Mouse (Mus musculus) urinary bladder, adult 2 months (tissue): ENCODE results near the gene Gramd1b. TPM values are rescaled to one million over a fixed set of nuclear protein-coding genes. Genes with fewer than 3 reads are reported as not detected.

Source experiments
- DNase-seq: peaks from one replicate; pipeline ENCODE4 v3.0.0; 2022; ENCODE audit warnings: low spot score
- polyA plus RNA-seq: library from polyadenylated mRNA; depleted of rRNA; stranded (reverse); fragments of >200 nt; gene quantifications from 2 replicates; pipeline ENCODE4 v1.2.3, GENCODE M21; 2012

Gramd1b gene
- polyA plus RNA-seq, 1 experiment = 5.9 TPM

DNA sequence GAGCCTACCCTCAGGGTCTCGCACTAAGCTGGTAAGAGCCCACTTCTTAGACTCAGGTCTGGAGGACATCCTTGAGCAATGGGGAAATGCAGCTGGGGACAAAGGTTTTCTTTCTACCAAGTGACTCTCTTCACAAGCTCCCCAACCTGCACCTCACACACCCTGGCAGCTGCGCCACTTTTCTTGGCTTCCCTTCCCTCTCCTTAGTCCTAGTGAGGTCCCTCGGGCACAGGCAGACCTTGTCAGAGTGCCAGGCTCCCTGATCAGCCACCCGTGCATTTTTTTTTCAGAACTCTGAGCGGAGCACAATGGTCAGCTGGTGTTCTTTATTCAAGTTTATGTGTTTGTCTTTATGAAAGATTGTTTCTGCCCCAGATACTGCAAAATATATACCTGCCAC lies 194.5 kb downstream of the Gramd1b start:
- no peak for DNase-seq

DNA sequence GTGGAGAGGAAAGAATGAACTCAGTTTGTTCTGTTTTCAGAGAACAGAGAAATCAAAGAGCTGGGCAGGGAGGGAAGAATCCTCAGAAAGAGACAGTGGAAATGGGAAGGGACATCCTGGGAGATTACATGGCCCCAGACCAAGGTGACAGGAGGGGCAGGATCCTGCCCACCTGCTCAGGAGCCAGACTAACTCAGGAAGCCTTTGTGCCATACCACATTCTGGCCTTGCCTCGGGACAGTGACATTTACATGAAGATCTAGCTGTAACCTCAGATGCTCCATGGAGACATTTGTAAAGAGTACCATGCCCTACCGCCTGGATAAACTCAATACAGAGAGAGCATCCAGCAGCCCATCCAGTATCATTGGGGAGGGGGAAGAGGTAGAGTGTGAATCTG lies 196.6 kb downstream of the Gramd1b start:
- no peak for DNase-seq

DNA sequence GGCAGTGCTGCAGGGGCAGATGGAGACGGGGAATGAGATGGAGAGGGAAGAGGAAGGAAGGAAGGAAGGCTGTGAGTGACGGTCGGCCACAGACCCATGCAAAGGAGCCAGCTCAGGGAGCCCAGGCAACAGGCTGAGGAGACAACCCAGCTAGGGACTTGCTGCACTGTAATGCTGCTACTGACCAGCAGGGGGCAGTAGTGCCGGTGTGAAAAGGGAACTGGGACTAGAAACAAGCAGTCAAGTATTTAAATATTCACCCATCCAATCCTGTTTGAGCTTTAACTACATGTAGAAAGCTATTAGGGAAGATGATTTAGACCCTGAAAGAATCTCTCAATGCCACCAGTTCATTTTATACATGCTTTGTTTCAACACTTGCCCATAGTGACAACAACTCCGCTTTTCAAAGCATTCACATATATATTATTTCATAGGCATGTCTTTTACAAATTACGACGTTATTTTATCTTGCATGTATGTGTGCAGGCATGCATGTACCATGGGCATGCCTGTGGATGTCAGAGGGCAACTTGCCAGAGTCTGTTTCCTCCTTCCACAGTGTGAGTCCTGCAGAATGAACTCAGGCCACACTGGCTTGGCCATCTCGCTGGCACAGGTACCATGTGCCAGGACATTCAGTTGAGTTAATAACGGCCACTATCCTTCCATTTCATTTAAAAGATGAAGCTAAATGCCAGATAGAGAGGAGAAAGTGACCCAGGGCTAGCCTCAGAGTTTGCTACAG lies 197.4 kb downstream of the Gramd1b start:
- no peak for DNase-seq

DNA sequence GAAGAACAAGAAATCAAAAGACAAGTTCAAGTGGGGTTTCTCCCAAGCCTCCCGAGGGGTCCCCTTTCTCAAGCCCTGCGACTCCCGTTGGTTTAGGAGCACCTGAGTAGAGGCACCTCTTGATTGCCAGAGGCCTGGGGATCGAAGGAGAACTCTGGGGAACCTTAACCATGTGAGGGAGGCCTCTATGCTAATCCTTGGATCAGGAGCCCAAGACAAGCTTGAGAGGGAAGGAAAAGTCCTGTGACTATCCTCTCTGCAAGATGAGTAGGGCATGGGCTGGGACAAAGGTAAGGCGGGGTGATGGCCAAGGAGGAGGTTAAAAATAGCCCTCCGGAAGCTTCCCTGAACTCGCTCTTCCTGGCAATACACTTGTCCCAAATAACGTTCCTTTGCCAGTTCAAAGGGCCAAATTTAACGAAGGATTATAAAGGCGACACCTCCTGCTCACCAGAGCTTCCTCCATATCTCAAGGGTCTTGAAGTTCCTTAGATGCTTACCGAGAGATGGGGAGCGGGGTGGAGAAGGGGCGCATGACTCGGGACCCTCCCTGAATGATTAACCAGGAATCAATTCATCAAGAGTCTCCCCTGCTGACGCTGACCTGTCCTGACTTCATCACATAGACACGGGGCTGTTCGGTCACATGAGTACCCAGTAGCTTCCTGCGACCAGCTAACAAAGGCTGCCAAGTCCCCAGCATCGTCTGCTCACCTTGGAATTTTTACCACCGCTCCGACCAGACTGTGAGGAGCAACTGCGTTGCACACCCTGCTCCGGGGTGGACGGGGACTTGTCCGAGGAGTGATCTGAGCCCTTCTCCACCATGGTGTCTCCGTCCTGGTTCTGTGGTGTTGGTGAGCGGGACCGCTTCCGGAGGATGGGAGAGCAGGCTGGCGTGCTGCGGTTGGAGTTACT lies 198.2 kb downstream of the Gramd1b start:
- no peak for DNase-seq

DNA sequence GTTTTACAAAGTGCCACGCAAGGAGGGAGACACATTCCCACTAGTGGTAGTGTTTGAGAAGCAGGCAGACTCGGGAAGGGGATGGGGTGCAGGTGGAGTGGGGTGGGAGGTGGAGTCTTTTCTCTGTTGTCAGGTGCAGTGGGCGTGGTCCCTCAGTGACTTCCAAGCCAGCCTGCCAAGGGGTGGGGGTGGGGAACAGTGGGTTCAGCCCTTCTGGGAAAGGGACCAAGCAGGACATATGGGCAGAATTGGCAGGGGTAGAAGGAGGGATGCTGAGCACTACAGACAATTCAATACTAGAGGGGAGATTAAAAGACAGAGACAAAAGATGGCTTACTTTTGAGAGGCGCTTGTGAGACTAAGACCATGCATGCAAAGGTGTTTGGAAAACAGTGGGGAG lies 198.9 kb downstream of the Gramd1b start:
- no peak for DNase-seq

DNA sequence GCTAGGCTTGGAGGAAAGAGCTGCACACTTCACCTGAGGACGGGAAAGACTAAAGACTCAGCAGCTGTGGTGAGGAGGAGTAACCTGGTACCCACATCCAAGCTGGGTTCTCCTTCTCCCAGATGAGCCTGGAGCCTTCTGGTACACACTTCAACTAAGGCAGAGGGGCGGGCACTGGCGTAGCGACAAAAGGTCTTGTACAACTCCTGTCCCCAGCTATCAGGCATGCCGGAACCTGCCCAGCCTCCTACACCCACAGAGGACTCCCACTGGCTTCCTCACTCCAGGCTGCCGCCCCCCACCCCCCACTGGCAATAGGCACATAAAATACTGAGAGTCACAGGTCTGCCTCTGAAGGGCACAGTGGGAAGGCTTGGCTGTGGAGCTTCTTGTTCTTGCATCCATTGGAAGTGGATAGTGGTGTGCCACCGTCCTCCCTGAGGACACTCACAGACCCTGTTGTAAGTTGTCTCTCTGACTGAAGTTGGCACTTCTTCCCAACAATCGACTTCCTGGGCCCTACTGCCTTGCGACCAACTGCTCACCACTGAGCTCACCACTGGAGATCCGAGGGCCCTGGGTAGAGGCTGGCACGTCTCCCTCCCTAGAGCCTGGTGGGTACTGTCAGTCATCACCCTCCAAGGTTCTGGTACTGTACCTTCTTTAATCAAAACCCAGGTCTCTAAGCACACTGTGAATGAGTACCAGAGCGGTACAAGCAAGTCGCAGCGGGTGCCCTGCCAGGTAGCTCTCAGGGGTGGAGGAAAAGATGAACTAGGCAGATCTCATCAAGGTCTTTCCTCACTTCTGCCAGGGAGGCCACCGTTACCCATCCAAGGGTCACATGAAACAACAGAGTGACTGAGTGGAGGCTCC lies 199.5 kb downstream of the Gramd1b start:
- no peak for DNase-seq

DNA sequence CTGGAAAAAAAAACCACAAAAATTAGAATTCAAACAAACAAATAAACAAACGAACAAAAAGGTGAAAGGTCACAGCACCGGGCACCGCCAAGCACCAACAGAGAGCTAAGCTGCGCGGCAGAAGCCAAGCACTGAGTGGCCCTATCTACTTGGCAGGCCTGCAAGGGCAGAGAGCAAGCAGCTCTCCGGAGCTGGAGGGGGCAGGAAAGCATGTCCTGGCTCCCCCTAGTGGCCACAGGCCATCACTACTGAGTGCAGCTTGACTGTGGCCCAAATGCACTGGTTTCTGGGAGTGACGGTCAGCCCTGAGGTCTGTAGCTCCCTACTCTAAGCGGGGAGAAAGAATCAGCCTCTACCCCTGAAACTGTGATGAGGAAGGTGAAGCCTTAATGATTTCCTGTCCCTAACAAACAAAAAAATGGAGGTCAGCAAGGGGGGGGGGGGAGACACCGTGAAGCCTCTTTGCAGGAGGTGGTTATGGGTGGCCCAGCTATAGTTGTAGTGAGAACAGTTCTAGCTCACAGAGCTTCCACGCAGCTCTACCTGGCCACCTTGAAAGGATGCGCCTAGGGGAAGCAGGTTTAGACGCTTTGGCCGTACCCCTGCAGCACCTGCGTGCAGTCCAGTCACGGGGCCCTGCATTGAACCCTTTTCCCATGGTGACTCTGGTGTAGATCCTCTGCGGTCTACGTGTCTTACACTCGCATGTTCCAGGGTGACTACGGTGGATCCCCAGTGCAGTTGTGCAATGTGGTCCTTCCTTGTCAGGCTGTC lies 200.4 kb downstream of the Gramd1b start:
- peak; percentile 73 for DNase-seq

DNA sequence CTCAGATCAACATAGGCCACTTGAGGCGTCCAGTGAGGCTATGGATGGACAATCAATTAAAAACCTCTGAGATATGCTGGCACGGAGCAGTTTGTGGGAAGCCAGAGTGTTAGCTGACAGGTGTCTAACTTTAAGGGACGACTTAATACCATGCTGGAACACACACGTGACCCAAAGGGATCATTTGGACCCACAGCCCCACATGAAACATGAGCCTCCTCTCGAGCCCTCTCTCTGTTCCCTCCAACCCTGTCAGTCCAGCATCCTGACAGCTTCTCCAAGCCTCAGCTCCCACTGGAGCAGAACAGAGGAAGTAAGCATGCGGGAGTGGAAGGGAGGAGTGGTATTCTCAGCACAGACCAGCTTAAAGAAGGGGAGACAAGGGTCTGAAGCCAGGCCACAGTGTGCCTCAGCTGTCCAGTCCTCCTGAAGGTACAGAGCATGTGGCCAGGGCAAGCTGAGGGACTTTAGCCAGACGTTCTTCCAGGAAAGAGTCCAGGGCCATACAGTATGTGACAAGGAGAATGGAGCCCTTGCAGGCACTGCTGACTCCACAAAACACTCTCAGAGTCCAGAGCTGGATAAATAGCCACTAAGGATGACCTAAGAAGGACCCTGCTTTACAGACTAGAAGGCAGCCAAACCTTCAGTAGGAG lies 204.8 kb downstream of the Gramd1b start:
- DNase-seq = no peak

DNA sequence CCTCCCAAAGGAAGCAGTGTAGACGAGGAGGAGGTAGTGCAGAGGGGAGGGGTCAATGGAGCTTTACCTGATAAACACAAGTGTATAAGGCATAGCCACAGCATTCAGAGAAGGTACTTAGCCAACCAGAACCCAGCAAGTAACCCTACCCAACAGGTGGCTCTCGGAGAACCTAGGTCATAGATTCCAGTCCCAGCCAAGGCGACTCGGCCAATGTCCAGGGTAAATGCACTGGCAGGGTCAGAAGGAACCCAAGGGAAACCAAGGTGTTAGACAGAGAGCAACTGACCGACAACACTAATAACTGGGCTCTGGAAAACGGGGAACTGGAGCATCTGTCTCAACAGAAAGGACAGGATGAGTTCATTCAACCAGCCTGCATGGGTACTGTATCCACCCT lies 206.4 kb downstream of the Gramd1b start:
- no peak for DNase-seq

DNA sequence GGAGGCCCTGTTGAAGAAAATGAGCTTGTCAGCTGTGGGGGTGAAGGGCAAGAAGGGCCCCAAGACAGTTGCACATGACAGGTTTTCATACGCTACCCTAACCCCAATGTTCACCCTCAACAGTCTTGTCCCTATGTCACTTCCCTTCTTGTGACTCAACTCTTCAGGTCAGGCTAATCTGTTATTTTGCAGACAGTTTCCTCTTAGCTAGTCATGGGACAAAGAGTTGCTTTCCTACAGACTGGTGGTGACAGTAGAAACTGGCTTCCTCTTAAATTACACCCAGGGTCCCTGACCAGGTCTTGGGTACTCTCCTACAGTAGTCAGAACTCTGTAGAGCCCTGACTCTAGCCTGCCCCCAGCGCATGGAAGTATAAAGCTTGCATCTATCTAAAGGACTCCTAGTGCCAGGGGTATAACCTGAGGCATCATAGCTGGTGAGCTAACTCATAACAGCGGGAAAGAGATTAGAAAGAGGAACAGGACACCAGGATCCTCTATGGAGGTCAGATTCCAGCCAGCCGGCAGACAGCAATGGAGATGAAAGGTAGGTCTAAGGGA lies 206.9 kb downstream of the Gramd1b start:
- DNase-seq = no peak

DNA sequence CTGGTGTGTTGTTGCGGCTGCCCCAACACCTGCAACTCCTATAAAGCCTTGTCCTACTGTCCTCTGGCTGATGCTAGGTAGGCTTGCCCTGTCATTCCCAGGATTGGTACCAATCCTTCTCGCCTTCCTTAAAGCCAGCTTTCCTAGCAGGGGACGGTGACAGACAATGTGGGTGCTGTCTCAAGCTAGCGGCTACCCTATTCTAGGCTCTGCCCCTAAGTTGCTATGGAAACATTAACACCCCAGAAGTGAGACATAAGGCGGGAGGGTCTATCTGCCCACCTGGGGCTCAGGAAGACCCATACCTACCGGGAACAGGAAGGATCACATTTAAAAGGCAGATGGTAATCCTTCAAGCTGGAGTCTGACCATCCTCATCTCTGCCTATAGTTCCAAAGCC lies 207.4 kb downstream of the Gramd1b start:
- no peak for DNase-seq

DNA sequence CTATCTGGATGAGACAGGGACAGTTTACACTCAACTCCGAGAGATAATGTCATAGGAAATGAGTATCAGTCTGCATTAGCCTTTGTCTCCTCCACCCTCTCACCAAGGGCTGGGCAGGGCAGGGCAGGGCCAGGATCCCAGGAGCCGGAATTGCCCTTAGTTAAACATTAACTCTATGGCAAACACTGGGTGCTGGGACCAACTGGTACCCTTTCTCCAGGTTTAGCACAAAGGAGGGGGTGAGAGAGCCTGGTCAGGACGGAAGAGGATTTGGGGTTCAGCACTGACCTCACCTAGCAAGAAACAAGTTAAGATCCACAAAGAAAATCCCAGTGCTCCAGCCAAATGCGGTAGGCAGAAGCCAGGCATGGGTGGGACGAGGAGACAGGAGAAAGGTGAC lies 208.0 kb downstream of the Gramd1b start:
- DNase-seq = no peak

DNA sequence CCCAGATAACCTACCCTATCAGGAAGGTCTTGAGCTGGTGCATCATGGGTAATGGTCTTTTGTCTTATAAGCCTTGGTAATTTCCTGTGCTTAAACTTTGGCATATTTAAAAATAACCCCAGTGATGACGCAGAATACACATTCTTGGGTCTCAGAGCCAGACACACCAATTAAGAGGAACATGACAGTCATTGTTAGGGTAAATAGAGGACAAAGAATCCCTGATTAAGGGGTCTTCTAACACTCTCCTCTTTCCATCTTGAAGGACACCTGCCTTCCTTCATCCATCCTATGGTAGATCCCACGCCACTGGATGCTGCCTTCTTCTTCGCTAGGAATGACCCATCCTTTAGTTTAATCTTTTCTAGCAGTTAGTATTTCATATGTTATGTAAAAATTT lies 208.8 kb downstream of the Gramd1b start:
- DNase-seq = no peak

DNA sequence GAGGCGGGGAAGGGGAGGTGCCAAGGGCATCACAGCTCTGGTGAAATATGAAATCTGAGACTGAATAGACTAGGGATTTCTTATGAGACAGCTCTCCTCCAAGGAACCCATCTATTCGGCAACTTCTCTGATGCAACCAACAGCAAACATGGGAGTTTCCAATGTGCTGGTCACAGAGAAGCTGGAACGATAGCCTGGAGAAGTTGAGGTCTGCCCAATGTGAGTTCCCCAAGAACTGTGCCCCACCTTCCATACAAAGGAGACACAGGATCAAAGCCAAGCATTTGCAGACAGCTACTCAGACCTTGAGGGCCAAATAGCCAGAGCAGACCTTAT lies 209.5 kb downstream of the Gramd1b start:
- no peak for DNase-seq

DNA sequence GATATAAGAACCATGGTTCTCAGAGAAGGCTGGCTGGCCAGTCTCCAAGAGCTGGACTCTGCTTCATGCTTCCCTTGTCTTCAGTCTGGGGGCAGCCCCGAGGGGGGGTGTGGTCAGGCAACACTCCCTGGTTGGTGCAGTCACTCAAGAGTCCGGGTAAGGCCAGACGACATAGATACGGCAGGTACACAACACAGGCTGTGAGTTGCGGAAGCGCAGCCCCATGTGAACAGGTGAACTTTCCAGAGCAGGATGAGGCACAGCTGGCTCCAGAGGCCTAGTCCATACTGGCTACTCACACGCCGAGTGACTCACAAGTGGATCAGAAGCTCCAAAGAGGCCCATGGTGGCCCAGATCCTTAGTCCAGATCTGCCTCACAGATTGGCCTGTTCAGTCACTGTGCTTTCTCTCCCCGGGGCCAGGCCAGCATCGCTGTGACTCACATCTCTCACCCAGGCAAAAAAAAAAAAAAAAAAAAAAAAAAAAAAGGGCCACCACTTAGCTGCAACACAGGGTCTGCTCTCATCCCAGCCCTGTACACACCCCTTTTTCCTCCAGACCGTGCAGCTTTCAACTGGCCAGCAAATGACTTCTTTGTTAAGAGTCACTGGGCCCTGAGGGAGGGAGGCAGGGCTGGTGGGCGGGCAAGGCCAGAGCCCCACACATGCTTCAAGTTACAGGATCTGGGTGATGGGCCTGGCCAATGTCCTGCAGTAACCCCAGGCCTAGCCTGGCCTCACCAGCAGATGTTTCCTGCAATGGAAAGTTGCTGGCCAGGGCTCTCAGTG lies 210.1 kb downstream of the Gramd1b start:
- peak; percentile 32 for DNase-seq

DNA sequence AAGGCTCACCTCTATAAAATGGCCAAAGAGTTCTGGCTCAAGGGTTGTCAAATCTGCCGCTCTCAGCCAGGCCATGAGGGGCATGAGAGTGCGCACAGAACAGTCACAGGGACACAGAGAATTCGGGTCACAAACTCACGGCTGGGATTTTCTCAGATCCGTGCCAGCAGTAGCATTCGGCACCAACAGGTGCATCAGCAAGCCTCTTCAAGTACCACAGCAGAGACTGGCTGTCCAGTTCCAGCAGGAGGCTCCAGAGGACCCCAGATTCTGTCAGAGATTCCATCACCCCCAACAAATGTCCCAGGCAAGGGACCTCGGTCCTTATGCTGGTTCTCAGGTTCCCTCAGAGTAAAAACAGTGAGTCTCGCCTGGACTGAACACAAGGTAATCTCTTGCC lies 210.8 kb downstream of the Gramd1b start:
- no peak for DNase-seq

DNA sequence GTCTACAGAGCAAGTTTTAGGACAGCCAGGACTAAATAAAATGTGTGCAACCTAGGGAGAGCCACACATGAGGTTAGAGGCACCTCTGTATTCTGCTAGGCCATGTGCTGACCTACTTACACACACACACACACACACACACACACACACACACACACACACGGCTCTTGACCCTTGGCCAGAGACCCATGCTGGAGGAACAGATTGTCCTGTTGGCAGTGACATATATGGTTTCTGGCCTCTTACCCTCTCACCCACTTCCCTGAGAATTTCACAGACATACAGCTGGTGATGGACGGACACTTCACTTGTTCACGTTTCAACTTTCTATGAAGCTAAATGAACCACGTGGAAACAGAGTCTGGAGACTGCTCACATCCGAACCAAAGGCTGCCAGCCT lies 212.4 kb downstream of the Gramd1b start:
- DNase-seq = no peak

DNA sequence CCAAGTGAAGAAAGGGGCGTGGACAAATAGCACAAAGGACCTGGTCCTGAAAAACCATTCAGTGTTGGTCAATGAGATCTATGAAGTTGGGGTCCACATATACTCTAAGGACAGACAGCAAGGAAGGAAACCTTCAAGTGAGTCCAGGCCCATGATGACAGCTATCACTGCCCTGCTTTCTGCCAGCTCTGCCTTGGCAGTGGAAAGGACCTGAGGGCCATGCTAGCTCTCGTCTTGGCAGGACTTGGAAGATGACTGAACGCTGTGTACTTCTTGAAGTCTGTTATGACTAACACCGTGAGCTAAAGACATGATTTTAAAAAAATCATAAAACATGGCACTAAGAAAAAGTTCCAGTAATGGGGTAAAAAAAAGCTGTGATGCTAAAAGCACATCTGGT lies 213.4 kb downstream of the Gramd1b start:
- no peak for DNase-seq

DNA sequence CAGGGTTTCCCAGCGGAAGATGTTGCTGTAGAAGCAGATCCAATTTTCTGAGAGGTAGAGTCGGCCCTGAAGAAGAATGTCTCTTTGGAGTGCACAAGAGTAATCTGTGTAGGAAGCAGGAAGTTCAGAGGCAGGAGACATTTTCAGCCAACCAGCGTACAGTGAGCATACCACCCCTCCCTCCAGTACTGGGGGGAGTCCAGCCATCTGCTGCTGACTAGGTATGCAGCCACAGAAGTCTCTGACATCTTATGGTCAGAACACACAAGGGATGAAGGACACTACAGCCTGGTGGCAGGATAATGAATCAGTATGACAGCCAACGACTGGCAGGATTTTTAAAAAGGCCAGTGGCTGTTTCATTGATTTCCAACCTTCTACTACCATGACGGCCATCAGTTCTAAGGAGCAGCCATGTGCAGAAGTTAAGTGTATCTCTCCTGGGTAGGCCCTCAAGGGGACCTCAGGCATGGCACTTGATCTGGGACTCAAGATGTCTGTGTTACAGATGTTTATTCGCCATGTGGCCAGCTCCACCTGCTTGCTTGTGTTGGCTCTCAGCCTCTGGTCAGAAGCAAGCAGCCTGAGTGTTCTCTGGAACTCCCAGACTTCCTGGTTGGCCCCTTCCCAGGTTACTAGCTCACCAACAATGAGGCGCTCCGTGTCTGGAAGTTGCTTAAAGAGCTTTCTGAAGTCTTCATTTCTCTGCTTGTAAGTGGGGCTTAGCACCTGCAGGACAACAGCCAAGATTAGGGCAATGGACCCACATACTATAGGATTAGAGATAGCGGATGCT lies 214.1 kb downstream of the Gramd1b start:
- DNase-seq = no peak
